Mouse (Mus musculus) lung, postnatal 10 days (tissue): ENCODE results near the gene Ncapd2.
"Not testable (repeated sequence)": the region's sequence is repeated elsewhere in the genome, so short reads cannot be mapped to it uniquely, and the experiment has no call there.

Source experiments
- DNase-seq: peaks from one replicate; pipeline ENCODE4 v3.0.0; 2021

Ncapd2 gene

DNA sequence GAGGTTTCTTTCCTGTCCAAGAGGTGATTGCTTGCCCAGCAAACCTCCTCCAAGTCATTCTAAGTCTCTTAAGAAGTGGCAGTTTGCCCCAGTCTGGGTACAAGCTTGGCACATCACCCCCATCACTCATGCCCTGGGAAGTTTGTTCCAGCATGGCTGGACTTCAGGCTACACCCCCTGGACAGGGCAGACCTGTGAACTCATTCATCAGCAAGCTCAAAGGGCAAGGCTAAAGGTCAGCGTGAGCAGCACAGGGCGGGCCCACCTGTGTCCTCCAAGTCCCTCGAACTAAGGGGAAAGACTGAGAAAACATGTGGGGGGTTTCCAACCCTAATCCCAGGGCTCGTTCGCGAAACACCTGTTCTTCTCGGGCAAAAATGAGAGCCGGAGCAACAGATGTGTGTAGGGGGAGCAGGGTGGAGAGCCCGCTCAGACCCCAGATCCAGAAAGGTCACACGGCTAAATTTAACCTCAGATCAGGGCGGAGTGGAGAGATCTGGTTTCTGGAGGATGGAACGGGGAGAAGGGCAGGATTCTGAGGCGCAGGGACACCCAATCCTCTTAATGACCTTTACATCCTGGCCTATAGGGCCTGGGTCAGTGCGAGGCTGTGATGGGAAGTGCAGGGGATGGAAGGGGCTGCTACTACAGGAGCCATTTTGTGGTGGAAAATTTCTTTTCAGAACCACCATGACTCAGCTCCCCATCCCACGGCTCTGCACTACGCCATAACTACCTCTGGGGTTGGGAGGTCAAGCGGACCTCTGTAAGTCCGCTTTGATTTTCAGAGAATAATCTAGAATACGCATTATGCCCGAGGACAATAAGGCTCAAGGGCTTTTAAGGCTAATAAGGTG is 27.5 kb downstream of the Ncapd2 start:
- DNase-seq, result no peak

- DNase-seq, result not testable (repeated sequence)
Observed at GRCm38 (mm10) chr6:125162615-125163305, 28.7 kb downstream of the Ncapd2 start.

DNA sequence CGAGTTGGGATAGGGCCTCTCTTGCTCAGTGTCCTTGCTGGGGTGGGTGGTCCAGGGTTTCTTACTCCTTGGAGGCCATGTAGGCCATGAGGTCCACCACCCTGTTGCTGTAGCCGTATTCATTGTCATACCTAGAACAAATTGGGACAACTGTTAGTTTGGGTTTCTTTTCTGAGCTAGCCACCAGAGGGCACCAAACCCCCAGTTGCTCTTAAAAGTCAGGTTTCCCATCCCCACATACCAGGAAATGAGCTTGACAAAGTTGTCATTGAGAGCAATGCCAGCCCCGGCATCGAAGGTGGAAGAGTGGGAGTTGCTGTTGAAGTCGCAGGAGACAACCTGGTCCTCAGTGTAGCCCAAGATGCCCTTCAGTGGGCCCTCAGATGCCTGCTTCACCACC is 29.5 kb downstream of the Ncapd2 start:
- DNase-seq, result peak; percentile 88

- peak; percentile 91 for DNase-seq
Observed at GRCm38 (mm10) chr6:125160854-125161760, 30.4 kb downstream of the Ncapd2 start.

GRCm38 (mm10) chr6:125160558-125160853 is 31.0 kb downstream of the Ncapd2 start:
- peak; percentile 31 for DNase-seq

DNA sequence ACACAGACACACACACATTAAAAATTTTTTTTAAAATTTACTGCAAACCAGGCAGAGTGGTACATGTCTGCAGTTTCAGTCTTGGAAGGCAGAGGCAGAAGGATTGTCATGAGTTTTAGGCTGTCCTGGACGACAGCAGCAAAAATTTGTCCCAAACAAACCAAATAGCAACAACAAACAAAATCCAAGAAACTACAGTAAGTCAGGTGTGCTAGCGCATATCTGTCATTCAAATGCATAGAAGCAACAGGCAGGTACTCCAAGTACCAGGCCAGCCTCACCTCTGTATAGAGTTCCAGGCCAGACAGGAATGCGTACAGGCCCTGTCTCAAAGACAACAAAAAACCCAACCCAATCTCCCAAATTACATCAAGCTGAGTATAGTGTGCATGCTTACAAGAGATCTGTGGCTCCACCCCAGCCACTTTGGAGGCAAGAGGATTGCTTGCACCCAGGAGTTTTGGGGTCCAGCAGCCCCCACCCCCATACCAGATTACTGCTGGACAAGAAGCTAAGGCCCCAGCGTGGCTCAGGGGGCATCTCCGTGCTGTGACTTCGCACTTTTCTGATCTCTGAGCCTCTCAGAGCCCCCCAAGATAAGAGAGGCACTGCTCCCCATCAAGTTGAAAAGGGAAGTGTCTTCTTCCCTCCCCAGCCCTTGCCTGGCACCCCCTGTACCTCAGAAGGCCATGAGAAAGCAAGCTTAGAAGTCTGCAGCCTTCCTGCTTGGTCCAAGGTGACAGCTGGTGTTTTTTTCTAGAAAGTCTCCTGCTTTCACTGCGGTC is 31.5 kb downstream of the Ncapd2 start:
- no peak for DNase-seq

DNA sequence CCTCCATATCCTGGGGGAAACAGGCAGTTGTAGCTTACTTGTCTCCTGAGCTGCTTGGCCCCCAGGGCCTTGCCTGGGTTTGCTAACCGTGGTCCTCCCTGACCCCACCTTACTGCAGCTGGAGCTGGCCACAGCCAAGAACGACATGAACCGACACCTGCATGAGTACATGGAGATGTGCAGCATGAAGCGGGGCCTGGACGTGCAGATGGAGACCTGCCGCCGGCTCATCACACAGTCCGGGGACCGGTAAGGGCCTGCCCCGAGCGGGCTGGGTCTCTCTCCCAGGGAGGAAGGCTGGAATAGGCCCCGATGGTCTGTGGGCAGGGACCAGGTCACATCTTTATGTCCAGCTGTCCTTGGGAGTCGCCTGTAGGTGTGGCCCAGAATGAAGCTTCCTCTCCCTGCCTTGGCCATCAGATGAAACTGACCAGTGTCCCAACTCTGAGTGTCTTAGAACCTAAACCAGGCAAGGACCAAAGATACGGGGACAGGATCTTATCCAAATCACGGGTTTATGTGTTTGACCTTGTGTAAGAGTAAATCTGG is 32.5 kb downstream of the Ncapd2 start:
- no peak for DNase-seq

- peak; percentile 37 for DNase-seq
Observed at GRCm38 (mm10) chr6:125156903-125157614, 34.4 kb downstream of the Ncapd2 start.

- no peak for DNase-seq
Observed at GRCm38 (mm10) chr6:125156491-125156890, 35.0 kb downstream of the Ncapd2 start.

- DNase-seq, result no peak
Observed at GRCm38 (mm10) chr6:125155262-125155661, 36.2 kb downstream of the Ncapd2 start.

- no peak for DNase-seq
Observed at GRCm38 (mm10) chr6:125154550-125154949, 37.0 kb downstream of the Ncapd2 start.

DNA sequence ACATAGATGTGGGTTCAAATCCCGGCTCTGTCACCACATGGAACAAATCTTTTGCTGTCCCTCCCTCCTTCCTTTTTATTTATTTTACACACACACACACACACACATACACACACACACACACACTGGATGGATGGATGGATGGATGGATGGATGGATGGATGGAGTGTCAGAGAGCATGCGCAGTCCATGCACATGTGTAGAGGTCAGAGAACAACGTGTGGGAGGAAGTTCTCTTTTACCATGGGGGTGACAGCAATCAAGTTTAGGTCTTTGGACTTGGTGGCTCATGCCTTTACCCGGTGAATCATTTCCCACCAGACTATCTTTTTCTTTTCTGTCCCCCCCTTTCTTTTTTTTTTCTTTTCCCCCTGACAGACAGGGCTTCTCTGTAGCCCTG is 37.8 kb downstream of the Ncapd2 start:
- no peak for DNase-seq

- DNase-seq, result no peak
Observed at GRCm38 (mm10) chr6:125153018-125153389, 38.5 kb downstream of the Ncapd2 start.

- DNase-seq, result peak; percentile 48
Observed at GRCm38 (mm10) chr6:125152212-125153017, 39.1 kb downstream of the Ncapd2 start.

GRCm38 (mm10) chr6:125149569-125149950 is 41.9 kb downstream of the Ncapd2 start:
- DNase-seq, result no peak

DNA sequence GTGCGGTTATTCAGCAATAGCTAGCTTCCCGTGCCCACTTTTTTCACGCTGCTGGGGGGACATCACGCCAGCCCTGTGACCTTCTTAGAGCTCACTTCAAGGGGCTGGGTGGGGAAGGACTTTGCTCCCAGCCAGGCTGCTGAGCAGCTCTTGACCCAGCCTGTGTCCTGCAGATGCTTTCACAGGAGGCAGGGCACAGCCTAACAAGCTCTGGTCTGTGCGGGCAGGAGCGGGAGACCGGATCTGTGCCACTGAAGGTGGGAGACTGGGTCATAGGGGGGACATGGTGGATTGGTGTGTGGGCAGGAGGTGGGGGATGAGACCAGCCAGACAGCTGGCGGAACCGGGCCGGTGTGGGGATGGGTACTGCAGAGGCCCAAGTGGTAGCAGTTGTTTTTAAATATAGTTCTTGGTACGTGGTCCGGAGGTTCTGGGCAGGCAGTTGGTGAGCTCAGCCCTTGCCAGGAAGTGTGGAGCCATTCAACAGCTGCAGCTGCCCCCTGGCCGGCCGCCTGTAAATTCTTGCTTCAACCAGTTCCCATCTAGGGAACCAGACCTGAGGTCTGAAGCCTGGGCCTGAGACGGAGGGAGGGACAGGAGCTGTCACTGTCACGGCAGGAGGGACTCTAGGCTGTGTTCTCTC is 42.5 kb downstream of the Ncapd2 start:
- DNase-seq, result peak; percentile 73

- DNase-seq, result peak; percentile 64
Observed at GRCm38 (mm10) chr6:125148251-125148925, 43.1 kb downstream of the Ncapd2 start.

DNA sequence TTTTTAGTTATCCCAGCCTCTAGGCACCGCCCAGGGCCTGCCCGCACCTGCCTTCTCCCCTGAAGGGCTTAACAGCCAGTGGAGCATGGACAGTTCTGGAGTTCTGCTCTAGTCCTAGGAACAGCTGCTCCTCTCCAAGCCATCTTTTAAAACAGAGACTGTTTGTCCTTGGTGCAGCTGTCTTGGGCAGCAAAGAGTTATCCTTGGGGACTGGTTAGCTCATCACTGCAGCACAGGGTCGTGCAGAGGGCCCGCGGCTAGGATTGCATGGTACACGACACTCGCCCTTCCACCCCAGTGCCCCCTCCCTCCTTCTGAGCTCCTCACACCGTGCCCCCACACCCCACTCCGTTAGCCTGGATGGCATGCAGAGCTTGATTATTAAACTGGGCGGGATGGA is 44.2 kb downstream of the Ncapd2 start:
- no peak for DNase-seq

GRCm38 (mm10) chr6:125146797-125147196 is 44.7 kb downstream of the Ncapd2 start:
- DNase-seq, result peak; percentile 52

GRCm38 (mm10) chr6:125146148-125146547 is 45.4 kb downstream of the Ncapd2 start:
- DNase-seq, result no peak
